Mouse (Mus musculus) kidney, embryonic 16.5 days (tissue): ENCODE data around the gene Cript. TPM values are rescaled to one million over a fixed set of nuclear protein-coding genes. Genes with fewer than 3 reads are reported as not detected.
A peak's percentile ranks its signal among the peaks of the same experiment; 100 is the strongest.
"Not testable (repeated sequence)": the region's sequence is repeated elsewhere in the genome, so short reads cannot be mapped to it uniquely, and the experiment has no call there.

Experiments
- ATAC-seq: fragments of 200-750 bp; cut with Nextera tagmentation; 2 replicates; pipeline ENCODE4 v1.8.0; 2017; ENCODE audit warnings: moderate TSS enrichment; ENCODE audit not compliant: low FRiP score, low TSS enrichment
- H3K27ac ChIP-seq: fragments of 300-500 bp; sonication (generic); 2 replicates; pipeline ENCODE4 v1.5.1; 2014; ENCODE audit warnings: low read length
- H3K27me3 ChIP-seq: fragments of 300-500 bp; sonication (generic); 2 replicates; pipeline ENCODE4 v1.6.1; 2014; ENCODE audit warnings: low read length, control low read depth, mixed read lengths; ENCODE audit not compliant: insufficient read depth
- H3K36me3 ChIP-seq: fragments of 300-500 bp; sonication (generic); 2 replicates; pipeline ENCODE4 v1.6.1; 2014; ENCODE audit warnings: low read length, control low read depth, mixed read lengths; ENCODE audit not compliant: insufficient read depth
- H3K4me1 ChIP-seq: fragments of 300-500 bp; sonication (generic); 2 replicates; pipeline ENCODE4 v1.6.1; 2014; ENCODE audit warnings: low read length, control low read depth, mixed read lengths; ENCODE audit not compliant: insufficient read depth
- H3K4me2 ChIP-seq: fragments of 300-500 bp; sonication (generic); replicated peaks from 2 replicates; pipeline ENCODE4 v1.6.1; 2014; ENCODE audit warnings: low read depth, low read length
- H3K4me3 ChIP-seq: fragments of 300-500 bp; sonication (generic); 2 replicates; pipeline ENCODE4 v1.5.1; 2014; ENCODE audit warnings: mild to moderate bottlenecking, low read length
- H3K9ac ChIP-seq: fragments of 300-500 bp; sonication (generic); replicated peaks from 2 replicates; pipeline ENCODE4 v1.6.1; 2014; ENCODE audit warnings: low read length
- H3K9me3 ChIP-seq: fragments of 300-500 bp; sonication (generic); 2 replicates; pipeline ENCODE4 v1.6.1; 2016; ENCODE audit warnings: low read length, control low read depth
- WGBS: fragments of 180-500 bp; shearing (Covaris S2); extraction: QIAGEN DNeasy Blood & Tissue Kit; methylation state at CpG from one replicate; pipeline ENCODE4 v1.1.7; 2014; 5-methylcytosine and 5-hydroxymethylcytosine counted together
- polyA plus RNA-seq: library from polyadenylated mRNA; unstranded; fragments of >200 nt; fragmentation: Nextera tagmentation; extraction: Ambion mirVana; gene quantifications from 2 replicates; pipeline ENCODE4 v1.2.1, GENCODE M21; 2015

Cript gene
- polyA plus RNA-seq, 1 experiment from 2014 or later: 140 TPM

DNA sequence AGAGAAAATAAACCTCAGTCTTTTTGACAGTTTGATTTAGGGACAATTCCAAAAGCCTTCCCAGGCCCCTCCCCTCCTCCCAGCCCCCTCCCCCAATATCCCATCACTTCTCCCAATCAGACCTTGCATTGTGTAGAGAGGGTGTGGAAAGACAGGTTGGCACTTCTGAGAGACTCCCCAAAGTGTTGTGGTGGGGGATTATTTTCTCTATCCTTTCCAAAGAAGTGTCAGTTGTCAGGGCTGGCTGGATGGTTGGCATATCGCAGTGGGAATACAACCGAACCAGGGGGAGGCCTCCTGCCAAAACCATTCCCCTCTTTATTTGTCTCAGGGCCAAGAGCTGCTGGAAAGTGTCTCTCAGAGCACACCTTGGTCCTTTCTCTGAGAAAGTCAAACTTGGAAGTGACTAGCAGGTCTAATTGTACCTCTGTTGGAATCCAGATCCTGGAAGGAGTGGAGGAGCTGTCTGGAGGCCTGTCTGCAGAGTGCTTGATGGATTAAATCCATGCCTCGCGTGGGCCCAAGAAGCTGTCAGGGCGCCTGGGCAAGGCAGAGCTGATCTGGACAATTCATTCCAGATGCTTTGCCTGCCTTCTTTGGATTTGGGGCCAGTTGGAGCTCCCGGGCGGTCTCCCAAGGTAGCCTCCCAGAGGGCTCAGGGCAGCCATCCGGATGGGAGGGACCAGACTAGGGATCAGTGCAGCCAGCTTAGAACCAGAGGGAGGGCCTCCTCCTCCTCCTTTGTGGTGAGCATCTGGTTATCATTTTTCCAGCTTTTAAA is 32.3 kb downstream of the Cript start:
- Histone ChIP-seq H3K36me3 (no peaks in the 10 kb centered on the region), H3K4me3 (no peak overlapping the region), H3K9me3 (no peaks in the 10 kb centered on the region), H3K4me2 (no peak overlapping the region), H3K9ac (0 out of 2 replicates have a peak overlapping the region, but pooled peaks have one; percentile 22), H3K4me1 (peaks cover 30% of the 10 kb centered on the region), H3K27ac (peak overlapping the region; percentile 38; the same call in 1 of the 2 replicates), H3K27me3 (no peaks in the 10 kb centered on the region)
- WGBS: 66% methylated on average over 8 of the region's 8 CpGs
- no peak for ATAC-seq

DNA sequence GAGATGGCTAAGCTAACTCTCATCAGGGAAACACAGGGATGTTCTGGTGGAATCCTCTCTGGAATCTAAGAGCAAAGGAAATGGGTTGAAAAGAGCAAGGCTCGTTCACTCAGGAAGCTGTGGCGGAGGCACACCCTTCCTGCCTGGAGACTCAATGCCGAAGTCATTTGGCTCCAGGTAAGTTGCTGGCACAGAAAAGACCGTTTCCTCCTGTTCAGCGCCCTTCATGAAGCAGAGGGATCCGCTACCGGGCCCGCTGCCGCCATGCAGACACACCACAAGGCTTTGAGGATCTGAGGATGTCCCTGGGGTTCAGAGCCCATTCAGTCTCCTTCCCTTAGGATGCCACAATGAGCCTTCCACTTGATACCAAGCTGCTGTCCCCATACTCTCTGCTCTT is 37.3 kb downstream of the Cript start:
- Histone ChIP-seq H3K27me3 (no peaks in the 10 kb centered on the region), H3K4me2 (no peak overlapping the region), H3K4me1 (peaks cover 18% of the 10 kb centered on the region), H3K9ac (no peak overlapping the region), H3K9me3 (no peaks in the 10 kb centered on the region), H3K27ac (peak overlapping the region; percentile 77), H3K4me3 (no peak overlapping the region), H3K36me3 (no peaks in the 10 kb centered on the region)
- WGBS: 78% methylated on average over 9 of the region's 9 CpGs
- ATAC-seq: no peak; the same call in 1 of the 2 replicates

DNA sequence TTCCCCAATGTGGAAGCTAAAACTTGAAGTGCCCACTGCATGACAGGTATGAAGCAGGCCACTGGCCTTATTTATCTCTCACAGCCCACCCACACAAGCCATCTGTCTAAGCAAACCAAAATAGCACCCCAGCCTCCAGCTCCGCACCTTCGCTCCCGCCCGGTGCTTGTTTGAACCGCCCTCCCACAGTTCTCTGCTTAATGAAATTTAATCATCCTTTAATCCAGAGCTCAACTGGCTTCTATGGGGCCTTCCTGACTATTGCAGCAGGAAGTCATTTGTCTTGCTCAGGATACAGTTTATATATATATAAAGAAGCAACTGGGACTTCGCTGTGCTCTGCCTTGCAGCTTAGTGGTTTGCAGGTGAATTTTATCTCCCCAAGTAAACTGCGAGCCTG is 38.1 kb downstream of the Cript start:
- Histone ChIP-seq H3K9me3 (no peaks in the 10 kb centered on the region), H3K27me3 (no peaks in the 10 kb centered on the region), H3K4me1 (peaks cover 13% of the 10 kb centered on the region; the same call in 1 of the 2 replicates), H3K36me3 (no peaks in the 10 kb centered on the region), H3K27ac (peak overlapping the region; percentile 77), H3K4me2 (peak overlapping the region; percentile 1), H3K9ac (no peak overlapping the region), H3K4me3 (no peak overlapping the region)
- 32% methylated on average over 7 of the region's 7 CpGs for WGBS
- peak; percentile 76 for ATAC-seq

DNA sequence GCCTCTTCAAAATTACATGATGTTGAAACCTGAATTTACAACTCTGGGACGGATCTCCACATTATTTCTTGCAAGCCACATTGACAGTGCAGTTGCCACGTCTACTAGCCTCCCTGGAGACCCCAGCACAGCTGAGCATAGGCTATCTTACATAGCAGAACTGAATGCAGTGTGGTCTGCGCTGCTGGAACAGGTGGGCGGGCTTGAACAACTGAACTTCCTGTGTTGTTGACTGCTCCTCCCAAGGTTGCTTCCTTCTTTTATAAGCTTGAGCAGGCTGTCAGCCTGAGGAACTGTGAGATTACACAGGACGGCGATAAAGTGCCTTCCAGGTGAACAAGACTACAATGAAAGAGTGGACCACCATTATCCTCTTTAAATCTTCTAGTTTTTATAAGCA is 38.6 kb downstream of the Cript start:
- no peak for ATAC-seq
- Histone ChIP-seq H3K4me3 (no peak overlapping the region), H3K27me3 (no peaks in the 10 kb centered on the region), H3K9me3 (no peaks in the 10 kb centered on the region), H3K9ac (no peak overlapping the region), H3K4me1 (peaks cover 13% of the 10 kb centered on the region; the same call in 1 of the 2 replicates), H3K4me2 (peak overlapping the region; percentile 1; the same call in 1 of the 2 replicates), H3K36me3 (no peaks in the 10 kb centered on the region), H3K27ac (peak overlapping the region; percentile 49)
- 59% methylated on average over 6 of the region's 6 CpGs for WGBS

DNA sequence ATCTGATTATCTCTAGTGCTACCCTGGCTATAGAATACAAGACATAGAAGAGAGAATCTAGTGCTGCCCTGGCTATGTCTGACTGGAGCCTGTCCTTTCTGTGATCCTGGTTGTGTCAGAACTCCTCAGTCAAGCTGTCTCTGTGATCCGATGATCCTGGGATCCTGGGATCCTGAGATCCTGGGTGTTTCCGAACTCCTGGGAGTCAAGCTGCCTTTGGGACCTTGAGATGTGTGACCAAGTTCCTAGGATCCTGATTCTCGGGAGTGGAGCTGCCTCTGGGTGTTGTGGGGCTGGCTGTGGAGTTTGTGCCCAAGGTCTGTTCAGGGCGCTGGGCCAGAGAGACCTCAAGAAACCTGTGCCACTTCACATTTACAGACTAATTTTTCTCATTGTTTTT is 43.6 kb downstream of the Cript start:
- Histone ChIP-seq H3K27ac (no peak overlapping the region), H3K4me2 (no peak overlapping the region), H3K4me1 (peaks cover 4% of the 10 kb centered on the region; the same call in 1 of the 2 replicates), H3K36me3 (no peaks in the 10 kb centered on the region), H3K9ac (no peak overlapping the region), H3K4me3 (no peak overlapping the region), H3K9me3 (no peaks in the 10 kb centered on the region), H3K27me3 (no peaks in the 10 kb centered on the region)
- no peak for ATAC-seq
- 91% methylated on average over 4 of the region's 4 CpGs for WGBS

DNA sequence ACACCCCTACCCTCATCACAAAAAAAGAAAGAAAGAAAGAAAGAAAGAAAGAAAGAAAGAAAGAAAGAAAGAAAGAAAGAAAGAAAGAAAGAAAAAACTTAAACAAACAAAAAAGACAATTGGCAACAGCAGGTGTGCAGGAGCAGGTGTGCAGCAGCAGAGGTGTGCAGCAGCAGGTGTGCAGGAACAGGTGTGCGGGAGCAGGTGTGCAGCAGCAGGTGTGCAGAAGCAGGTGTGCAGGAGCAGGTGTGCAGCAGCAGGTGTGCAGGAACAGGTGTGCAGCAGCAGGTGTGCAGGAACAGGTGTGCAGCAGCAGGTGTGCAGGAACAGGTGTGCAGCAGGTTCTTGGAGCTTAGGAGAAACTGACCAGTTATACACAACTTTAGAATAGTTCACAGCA is 46.8 kb downstream of the Cript start:
- not testable (repeated sequence) for H3K27me3 ChIP-seq, H3K36me3 ChIP-seq, H3K4me1 ChIP-seq, H3K9ac ChIP-seq, ATAC-seq, H3K9me3 ChIP-seq, H3K4me3 ChIP-seq, H3K27ac ChIP-seq, H3K4me2 ChIP-seq
- 86% methylated on average over 1 of the region's 1 CpGs for WGBS

DNA sequence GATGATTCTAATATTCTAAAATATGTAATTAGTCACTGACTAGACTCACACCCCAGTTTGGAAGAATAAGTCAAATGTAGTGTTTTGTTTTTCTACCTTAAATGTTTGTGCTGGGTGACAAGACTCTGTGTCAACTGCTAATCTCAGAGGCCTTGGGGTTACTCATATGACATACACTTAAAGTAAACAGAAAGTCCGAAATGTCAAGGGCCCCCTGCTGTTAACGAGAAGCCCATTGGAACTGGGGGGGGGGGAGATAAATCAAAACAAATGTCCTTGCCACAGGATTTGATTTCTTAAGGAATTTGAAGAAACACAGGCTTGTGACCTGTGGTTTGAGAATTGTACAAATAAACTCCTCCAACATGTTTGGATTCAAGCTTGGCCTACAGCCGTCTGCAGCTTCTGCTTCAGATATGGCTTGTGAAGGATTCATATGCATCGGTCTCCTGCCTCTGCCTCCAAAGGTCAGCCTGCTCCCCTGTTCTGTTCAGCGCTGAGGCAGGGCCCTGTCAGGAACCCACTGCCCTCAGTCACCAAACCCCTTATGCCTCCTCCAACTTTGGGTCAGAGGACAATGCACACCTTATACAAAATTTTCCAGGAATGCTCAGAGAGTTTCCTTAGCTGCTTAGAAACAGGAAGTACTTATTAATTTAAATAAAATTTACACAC is 47.6 kb downstream of the Cript start:
- no peak overlapping the region for H3K4me2 ChIP-seq
- ATAC-seq: no peak
- no peak overlapping the region for H3K27ac ChIP-seq
- 0 out of 2 replicates have a peak, but pooled peaks cover 3% of the 10 kb centered on the region for H3K4me1 ChIP-seq
- no peak overlapping the region for H3K4me3 ChIP-seq
- H3K36me3 ChIP-seq: no peaks in the 10 kb centered on the region
- no peaks in the 10 kb centered on the region for H3K9me3 ChIP-seq
- no peaks in the 10 kb centered on the region for H3K27me3 ChIP-seq
- H3K9ac ChIP-seq: no peak overlapping the region
- 40% methylated on average over 5 of the region's 5 CpGs for WGBS

DNA sequence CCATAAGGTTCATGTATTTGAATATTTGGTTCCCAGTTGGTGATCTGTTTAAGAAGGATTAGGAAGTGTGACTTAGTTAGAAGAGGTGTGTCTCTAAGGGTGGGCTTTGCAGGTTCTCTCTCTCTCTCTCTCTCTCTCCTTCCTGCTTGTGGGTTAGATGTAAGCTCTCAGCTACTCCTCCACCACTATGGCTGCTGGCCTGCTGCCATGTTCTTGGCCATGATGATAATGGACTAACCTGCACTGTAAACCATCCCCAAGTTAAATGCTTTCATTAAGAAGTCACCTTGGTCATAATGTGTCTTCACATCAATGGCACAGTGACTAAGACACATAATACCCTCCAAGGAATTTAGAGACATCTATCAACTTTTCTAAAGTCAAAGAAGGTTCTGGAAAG is 48.1 kb downstream of the Cript start:
- Histone ChIP-seq H3K27me3 (no peaks in the 10 kb centered on the region), H3K27ac (no peak overlapping the region), H3K4me3 (no peak overlapping the region), H3K9me3 (no peaks in the 10 kb centered on the region), H3K36me3 (no peaks in the 10 kb centered on the region), H3K4me1 (0 out of 2 replicates have a peak, but pooled peaks cover 3% of the 10 kb centered on the region), H3K4me2 (no peak overlapping the region), H3K9ac (no peak overlapping the region)
- ATAC-seq: no peak

DNA sequence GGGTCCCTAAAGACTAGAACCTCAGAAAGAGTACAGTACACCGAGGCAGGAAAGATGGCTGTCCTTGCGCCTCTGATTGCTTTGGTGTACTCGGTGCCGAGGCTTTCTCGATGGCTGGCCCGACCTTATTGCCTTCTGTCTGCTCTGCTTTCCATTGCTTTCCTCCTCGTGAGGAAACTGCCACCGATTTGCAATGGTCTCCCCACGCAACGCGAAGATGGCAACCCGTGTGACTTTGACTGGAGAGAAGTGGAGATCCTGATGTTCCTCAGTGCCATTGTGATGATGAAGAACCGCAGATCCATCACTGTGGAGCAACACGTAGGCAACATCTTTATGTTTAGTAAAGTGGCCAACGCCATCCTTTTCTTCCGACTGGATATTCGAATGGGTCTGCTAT is 52.9 kb downstream of the Cript start:
- H3K9ac ChIP-seq, H3K27ac ChIP-seq, H3K4me1 ChIP-seq, ATAC-seq, H3K27me3 ChIP-seq, H3K4me2 ChIP-seq, H3K4me3 ChIP-seq, H3K36me3 ChIP-seq, H3K9me3 ChIP-seq: not testable (repeated sequence)
- WGBS: 93% methylated on average over 17 of the region's 17 CpGs

DNA sequence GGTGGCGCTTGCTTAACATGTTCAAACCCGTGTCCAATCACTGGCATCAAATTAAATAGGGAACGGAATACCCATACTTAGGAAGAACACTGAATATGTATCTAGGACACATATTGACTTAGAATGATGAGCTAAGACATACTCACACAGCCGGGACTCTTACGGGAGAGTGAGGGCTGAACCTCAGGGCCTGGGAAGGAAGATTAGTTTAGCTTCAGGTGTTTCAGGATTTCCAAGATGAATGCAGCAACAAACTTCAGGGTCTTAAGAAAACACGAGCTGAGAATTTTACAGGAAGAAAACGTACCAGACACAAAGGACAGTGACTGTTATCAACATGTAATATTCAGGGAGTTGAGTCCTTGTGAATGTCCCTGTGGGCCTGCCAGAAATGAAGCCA is 55.4 kb downstream of the Cript start:
- H3K27ac ChIP-seq: no peak overlapping the region
- no peak overlapping the region for H3K9ac ChIP-seq
- H3K4me2 ChIP-seq: no peak overlapping the region
- H3K27me3 ChIP-seq: no peaks in the 10 kb centered on the region
- H3K4me3 ChIP-seq: no peak overlapping the region
- no peaks in the 10 kb centered on the region for H3K4me1 ChIP-seq
- no peaks in the 10 kb centered on the region for H3K36me3 ChIP-seq
- WGBS: 89% methylated on average over 7 of the region's 7 CpGs
- no peak for ATAC-seq
- no peaks in the 10 kb centered on the region for H3K9me3 ChIP-seq
